Mouse (Mus musculus) stomach, embryonic 16.5 days (tissue): ENCODE measurements at regions not wholly inside any gene's neighbourhood (a gene's known extent, or its start where the extent isn't known, plus 50 kb on each side); places are given as distances from the start of the nearest gene placed in this dataset.

Experiments
- ATAC-seq: fragments of 200-750 bp; cut with Nextera tagmentation; 2 replicates; pipeline ENCODE4 v1.8.0; 2017; ENCODE audit warnings: moderate number of reproducible peaks, moderate TSS enrichment; ENCODE audit not compliant: insufficient read depth, low FRiP score
- H3K27ac ChIP-seq: fragments of 300-500 bp; sonication (generic); 2 replicates; pipeline ENCODE4 v1.5.1; 2014; ENCODE audit warnings: low read length
- H3K27me3 ChIP-seq: fragments of 300-500 bp; sonication (generic); 2 replicates; pipeline ENCODE4 v1.6.1; 2014; ENCODE audit warnings: low read length, control low read depth, mixed read lengths; ENCODE audit not compliant: control insufficient read depth, insufficient read depth
- H3K36me3 ChIP-seq: fragments of 300-500 bp; sonication (generic); 2 replicates; pipeline ENCODE4 v1.6.1; 2014; ENCODE audit warnings: low read length; ENCODE audit not compliant: control insufficient read depth, insufficient read depth
- H3K4me1 ChIP-seq: fragments of 300-500 bp; sonication (generic); 2 replicates; pipeline ENCODE4 v1.6.1; 2014; ENCODE audit warnings: low read length, control low read depth, mixed read lengths; ENCODE audit not compliant: control insufficient read depth, insufficient read depth
- H3K4me2 ChIP-seq: fragments of 300-500 bp; sonication (generic); 2 replicates; pipeline ENCODE4 v1.6.1; 2014; ENCODE audit warnings: low read depth, low read length, mixed read lengths
- H3K4me3 ChIP-seq: fragments of 300-500 bp; sonication (generic); replicated peaks from 2 replicates; pipeline ENCODE4 v1.5.1; 2014; ENCODE audit warnings: mild to moderate bottlenecking, low read length
- H3K9ac ChIP-seq: fragments of 300-500 bp; sonication (generic); 2 replicates; pipeline ENCODE4 v1.6.1; 2014; ENCODE audit warnings: low read length
- H3K9me3 ChIP-seq: fragments of 300-500 bp; sonication (generic); replicated peaks from 2 replicates; pipeline ENCODE4 v1.6.1; 2016; ENCODE audit warnings: low read length, control low read depth; ENCODE audit not compliant: control insufficient read depth
- WGBS: fragments of 180-500 bp; shearing (Covaris S2); extraction: QIAGEN DNeasy Blood & Tissue Kit; methylation state at CpG from one replicate; pipeline ENCODE4 v1.1.7; 2014; 5-methylcytosine and 5-hydroxymethylcytosine counted together

- ATAC-seq, result no peak
- Histone ChIP-seq H3K4me2 (no peak overlapping the region), H3K36me3 (no peaks in the 10 kb centered on the region), H3K9ac (no peak overlapping the region), H3K4me3 (no peak overlapping the region), H3K9me3 (no peaks in the 10 kb centered on the region), H3K4me1 (peaks cover 16% of the 10 kb centered on the region), H3K27ac (no peak overlapping the region), H3K27me3 (no peaks in the 10 kb centered on the region)
- 46% methylated on average over 11 of the region's 11 CpGs for WGBS
These were observed 54.0 kb upstream of the Serp2 start for GRCm38 (mm10) chr14:76610429-76611378.
